Mouse (Mus musculus) stomach, embryonic 14.5 days (tissue): ENCODE results near the gene Gm20834. TPM values are rescaled to one million over a fixed set of nuclear protein-coding genes. Genes with fewer than 3 reads are reported as not detected.
"Not testable (repeated sequence)": the region's sequence is repeated elsewhere in the genome, so short reads cannot be mapped to it uniquely, and the experiment has no call there.

Experiments used
- ATAC-seq: fragments of 200-750 bp; cut with Nextera tagmentation; 2 replicates; pipeline ENCODE4 v1.8.0; 2017; ENCODE audit warnings: low read depth, moderate TSS enrichment; ENCODE audit not compliant: insufficient number of reproducible peaks, insufficient read depth, low FRiP score
- H3K27ac ChIP-seq: fragments of 300-500 bp; sonication (generic); 2 replicates; pipeline ENCODE4 v1.5.1; 2014; ENCODE audit warnings: mild to moderate bottlenecking, low read length, moderate library complexity, mixed read lengths
- H3K27me3 ChIP-seq: fragments of 300-500 bp; sonication (generic); 2 replicates; pipeline ENCODE4 v1.6.1; 2014; ENCODE audit warnings: low read length, control low read depth, mixed read lengths; ENCODE audit not compliant: control insufficient read depth, insufficient read depth
- H3K36me3 ChIP-seq: fragments of 300-500 bp; sonication (generic); 2 replicates; pipeline ENCODE4 v1.6.1; 2014; ENCODE audit warnings: mild to moderate bottlenecking, control low read depth, low read length, moderate library complexity, mixed read lengths; ENCODE audit not compliant: control insufficient read depth, insufficient read depth
- H3K4me1 ChIP-seq: fragments of 300-500 bp; sonication (generic); 2 replicates; pipeline ENCODE4 v1.6.1; 2014; ENCODE audit warnings: low read length, control low read depth, mixed read lengths; ENCODE audit not compliant: control insufficient read depth, insufficient read depth
- H3K4me2 ChIP-seq: fragments of 300-500 bp; sonication (generic); replicated peaks from 2 replicates; pipeline ENCODE4 v1.6.1; 2014; ENCODE audit warnings: low read depth, low read length, control low read depth
- H3K4me3 ChIP-seq: fragments of 300-500 bp; sonication (generic); 2 replicates; pipeline ENCODE4 v1.5.1; 2014; ENCODE audit warnings: low read depth, low read length, control low read depth
- H3K9ac ChIP-seq: fragments of 300-500 bp; sonication (generic); replicated peaks from 2 replicates; pipeline ENCODE4 v1.6.1; 2014; ENCODE audit warnings: low read depth, mild to moderate bottlenecking, control low read depth, low read length, moderate library complexity, mixed read lengths
- H3K9me3 ChIP-seq: fragments of 300-500 bp; sonication (generic); 2 replicates; pipeline ENCODE4 v1.6.1; 2016; ENCODE audit warnings: low read depth, low read length, control low read depth; ENCODE audit not compliant: control insufficient read depth
- WGBS: fragments of 180-500 bp; shearing (Covaris S2); extraction: QIAGEN DNeasy Blood & Tissue Kit; methylation state at CpG from one replicate; pipeline ENCODE4 v1.1.7; 2014; 5-methylcytosine and 5-hydroxymethylcytosine counted together
- polyA plus RNA-seq: library from polyadenylated mRNA; unstranded; fragments of >200 nt; fragmentation: Nextera tagmentation; extraction: Ambion mirVana; gene quantifications from 2 replicates; pipeline ENCODE4 v1.2.1, GENCODE M21; 2014

Gm20834 gene
- not detected in 2 replicates for polyA plus RNA-seq

DNA sequence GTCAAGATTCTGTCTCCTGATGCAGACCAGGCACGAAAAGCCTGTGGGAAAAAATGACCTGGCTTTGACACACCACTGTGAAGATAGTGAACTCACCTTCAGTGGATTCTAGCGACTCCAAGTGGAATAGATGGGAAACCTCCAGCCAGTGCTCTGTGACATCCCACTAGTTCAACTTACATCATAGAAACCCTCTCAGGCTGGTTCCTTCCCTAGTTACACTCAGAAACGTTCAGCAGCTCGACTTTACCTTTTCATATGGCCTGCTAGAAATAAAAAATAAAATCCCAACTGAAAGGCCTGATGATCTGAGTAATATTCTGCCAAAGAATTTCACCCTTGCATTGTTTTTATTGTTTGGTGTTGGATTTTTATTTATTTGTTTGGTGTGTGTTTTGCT, at the start of gene Gm20834:
Gm20834 (minus strand) TSS at position 101 of the 400 bp plus-strand sequence.
- not testable (repeated sequence) for H3K9ac ChIP-seq, H3K9me3 ChIP-seq, ATAC-seq, H3K4me1 ChIP-seq, H3K4me2 ChIP-seq, H3K27ac ChIP-seq, H3K27me3 ChIP-seq, H3K36me3 ChIP-seq, H3K4me3 ChIP-seq
- 56% methylated on average over 4 of the region's 4 CpGs for whole genome bisulfite sequencing

Other genes starting within 250 kb of the Gm20834 start
- not detected in 2 replicates for gene Gm21310, start 177.4 kb downstream of the Gm20834 start, polyA plus RNA-seq
- not detected in 2 replicates for gene Gm28510, start 88.1 kb upstream of the Gm20834 start, polyA plus RNA-seq
- gene Gm20737, start 211.5 kb upstream of the Gm20834 start, polyA plus RNA-seq = not detected in 2 replicates
- gene Gm21775, start 228.9 kb upstream of the Gm20834 start, polyA plus RNA-seq = not detected in 2 replicates